Comparison of ENCODE assay signal across 18 mouse cellular contexts in the genomic region with DNA sequence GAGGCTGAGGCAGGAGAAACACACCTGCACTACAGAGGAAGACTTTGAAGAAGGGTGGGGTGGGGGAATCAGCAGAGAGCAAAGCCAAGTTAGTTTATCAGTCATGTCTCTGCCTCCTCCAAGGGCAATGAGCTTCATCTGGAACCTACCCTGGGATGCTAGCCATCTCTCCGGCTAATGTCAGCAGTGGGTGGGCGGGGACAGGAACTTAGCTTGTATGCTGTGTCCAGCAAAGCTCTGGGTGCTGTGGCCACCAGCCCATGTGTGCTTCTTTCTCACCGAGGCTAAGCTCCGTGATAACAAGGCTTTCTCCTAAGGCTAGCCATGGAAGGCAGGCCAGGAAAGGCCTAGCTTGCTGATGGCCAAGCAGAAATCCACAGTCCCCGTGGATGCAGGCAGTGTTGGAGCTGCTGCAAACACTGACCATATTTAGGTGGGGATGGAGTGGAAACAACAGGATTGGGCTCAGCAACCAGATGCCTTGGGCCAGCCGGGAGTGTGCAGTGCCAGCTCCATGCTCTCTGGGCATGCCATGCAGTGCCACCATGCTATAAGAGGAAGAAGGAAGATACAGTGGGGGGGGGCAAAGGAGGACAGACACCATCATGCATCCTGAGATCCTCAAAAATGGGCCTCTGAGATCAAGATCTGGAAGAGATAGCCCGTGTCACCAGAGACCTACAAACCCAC.
"Had no signal": no experiment of that assay in that cellular context is flagged by ENCODE, and none has a peak within 500 bp of the region (broad histone marks: within the 10 kb centered on the region; RNA-seq: fewer than 3 reads in every experiment).

No protein-coding gene starts in this region.

- H3K9ac ChIP-seq: limb, embryonic 12.5 days; limb, embryonic 15.5 days; liver, embryonic 14.5 days; liver, postnatal 0 days; lung, embryonic 15.5 days; midbrain, embryonic 12.5 days; neural tube, embryonic 13.5 days had no signal

- DNase-seq: kidney, adult 2 months; kidney, postnatal 25 days; layer of hippocampus, adult 9-11 months; liver, postnatal 0 days; thymus, adult 18-20 months; thymus, postnatal 36 days had no signal

- H3K27ac ChIP-seq: kidney, postnatal 0 days; layer of hippocampus, adult 2 months; left cerebral cortex, adult 2 months; limb, embryonic 12.5 days; limb, embryonic 15.5 days; liver, embryonic 14.5 days; lung, embryonic 15.5 days; midbrain, embryonic 12.5 days; neural tube, embryonic 13.5 days had no signal

- ATAC-seq: liver, postnatal 0 days; midbrain, embryonic 16.5 days had no signal

- H3K36me3 ChIP-seq: limb, embryonic 12.5 days; limb, embryonic 15.5 days; lung, embryonic 15.5 days; midbrain, embryonic 12.5 days; neural tube, embryonic 13.5 days had no signal

- H3K4me2 ChIP-seq: limb, embryonic 12.5 days; limb, embryonic 15.5 days; liver, embryonic 11.5 days; lung, embryonic 15.5 days; midbrain, embryonic 12.5 days; neural tube, embryonic 13.5 days had no signal

- H3K4me3 ChIP-seq: layer of hippocampus, adult 2 months; left cerebral cortex, adult 2 months; limb, embryonic 12.5 days; limb, embryonic 15.5 days; lung, embryonic 15.5 days; midbrain, embryonic 12.5 days; myocyte; neural tube, embryonic 13.5 days had no signal

- H3K27me3 ChIP-seq: limb, embryonic 12.5 days; limb, embryonic 15.5 days; lung, embryonic 15.5 days; midbrain, embryonic 12.5 days; neural tube, embryonic 13.5 days had no signal

- H3K9me3 ChIP-seq: limb, embryonic 12.5 days; limb, embryonic 15.5 days; lung, embryonic 15.5 days; neural tube, embryonic 13.5 days had no signal
